Mouse (Mus musculus) neural tube, embryonic 14.5 days (tissue): ENCODE data around the gene Proser2. TPM values are rescaled to one million over a fixed set of nuclear protein-coding genes. Genes with fewer than 3 reads are reported as not detected.

Experiments
- ATAC-seq: fragments of 200-750 bp; cut with Nextera tagmentation; 2 replicates; pipeline ENCODE4 v1.8.0; 2017; ENCODE audit warnings: low read depth, mild to moderate bottlenecking, moderate TSS enrichment, moderate library complexity
- H3K27ac ChIP-seq: fragments of 300-500 bp; sonication (generic); 2 replicates; pipeline ENCODE4 v1.5.1; 2014; ENCODE audit warnings: low read depth, mild to moderate bottlenecking, control low read depth, low read length, moderate library complexity, mixed read lengths
- H3K27me3 ChIP-seq: fragments of 300-500 bp; sonication (generic); 2 replicates; pipeline ENCODE4 v1.6.1; 2014; ENCODE audit warnings: low read length; ENCODE audit not compliant: control insufficient read depth, insufficient read depth
- H3K36me3 ChIP-seq: fragments of 300-500 bp; sonication (generic); 2 replicates; pipeline ENCODE4 v1.6.1; 2014; ENCODE audit warnings: low read length, mixed read lengths; ENCODE audit not compliant: control insufficient read depth, insufficient read depth
- H3K4me1 ChIP-seq: fragments of 300-500 bp; sonication (generic); 2 replicates; pipeline ENCODE4 v1.6.1; 2014; ENCODE audit warnings: low read length; ENCODE audit not compliant: control insufficient read depth, insufficient read depth
- H3K4me2 ChIP-seq: fragments of 300-500 bp; sonication (generic); 2 replicates; pipeline ENCODE4 v1.6.1; 2014; ENCODE audit warnings: mild to moderate bottlenecking, low read depth, low read length, control low read depth
- H3K4me3 ChIP-seq: fragments of 300-500 bp; sonication (generic); 2 replicates; pipeline ENCODE4 v1.5.1; 2014; ENCODE audit warnings: low read depth, low read length, control low read depth, mixed read lengths
- H3K9ac ChIP-seq: fragments of 300-500 bp; sonication (generic); replicated peaks from 2 replicates; pipeline ENCODE4 v1.6.1; 2014; ENCODE audit warnings: low read depth, mild to moderate bottlenecking, control low read depth, low read length, mixed read lengths
- H3K9me3 ChIP-seq: fragments of 300-500 bp; sonication (generic); 2 replicates; pipeline ENCODE4 v1.6.1; 2016; ENCODE audit warnings: low read length; ENCODE audit not compliant: control insufficient read depth
- WGBS: fragments of 180-500 bp; shearing (Covaris S2); extraction: QIAGEN DNeasy Blood & Tissue Kit; methylation state at CpG from one replicate; pipeline ENCODE4 v1.1.7; 2014; 5-methylcytosine and 5-hydroxymethylcytosine counted together
- polyA plus RNA-seq: library from polyadenylated mRNA; unstranded; fragments of >200 nt; fragmentation: Nextera tagmentation; extraction: Ambion mirVana; gene quantifications from 2 replicates; pipeline ENCODE4 v1.2.1, GENCODE M21; 2014

Proser2 gene
- polyA plus RNA-seq, 1 experiment from 2014 or later: 10.9 TPM

DNA sequence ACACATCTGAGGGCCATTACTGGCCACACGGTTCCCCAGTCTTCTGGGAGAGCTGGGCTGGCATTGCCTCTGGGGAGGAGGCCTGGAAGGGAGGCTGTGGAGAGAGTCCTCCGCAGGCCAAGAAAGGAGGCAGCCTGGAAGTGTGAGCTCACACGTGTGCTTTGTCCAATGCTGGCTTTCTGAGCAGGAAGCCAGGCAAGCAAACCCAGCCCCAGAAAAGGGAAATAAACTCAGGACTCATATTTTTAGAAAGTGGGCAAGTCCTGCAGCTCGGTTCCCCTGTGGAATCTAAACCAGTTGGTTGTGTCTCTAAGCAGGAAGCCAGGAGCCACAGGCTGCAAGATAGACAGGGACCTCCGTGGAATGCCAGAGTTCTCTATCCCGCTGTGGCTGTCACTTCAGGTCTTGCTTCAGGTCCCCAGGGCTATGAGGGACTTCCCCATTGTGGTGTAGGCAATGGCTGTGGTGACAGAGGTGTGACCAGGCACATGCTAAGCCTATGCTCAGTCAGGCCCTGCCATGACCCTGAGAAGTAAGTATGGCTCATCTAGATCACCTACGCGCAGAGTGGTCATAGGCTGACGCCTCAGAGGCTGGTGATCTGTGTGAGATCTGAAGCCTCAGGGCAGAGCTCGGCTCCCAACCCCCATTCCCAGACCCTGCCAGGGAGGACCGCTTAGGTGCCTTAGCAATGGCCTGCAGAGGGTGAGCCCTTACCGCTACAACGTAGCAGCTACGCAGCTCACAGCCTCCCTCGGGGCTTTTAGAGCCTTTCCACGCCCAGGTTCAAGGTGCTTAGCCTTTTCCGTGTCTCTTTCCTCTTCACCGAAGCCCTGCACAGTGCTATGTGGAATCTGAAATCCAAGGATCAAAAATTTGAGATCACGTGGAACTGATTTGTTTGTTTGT is 44.1 kb downstream of the Proser2 start:
- ATAC-seq: no peak; the same call in 1 of the 2 replicates
- no peaks in the 10 kb centered on the region for H3K27me3 ChIP-seq

DNA sequence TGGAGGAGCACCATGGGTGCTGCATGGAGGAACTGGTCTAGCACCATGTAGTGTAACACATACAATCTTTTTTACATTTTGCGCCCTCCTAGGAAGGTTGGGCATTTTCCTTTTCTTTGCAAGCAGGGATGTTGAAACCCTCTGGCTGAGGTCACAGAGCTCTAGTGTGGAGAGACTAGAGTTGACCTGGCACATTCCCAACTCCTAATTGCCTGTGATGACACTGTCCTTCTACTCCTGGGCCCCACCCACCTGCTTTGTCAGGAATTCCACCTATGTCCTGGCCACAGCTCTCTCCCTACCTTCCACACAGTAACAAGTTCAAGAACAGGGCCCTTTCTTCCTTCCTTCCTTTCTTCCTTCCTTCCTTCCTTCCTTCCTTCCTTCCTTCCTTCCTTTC is 46.3 kb downstream of the Proser2 start:
- Histone ChIP-seq H3K27me3 (no peaks in the 10 kb centered on the region), H3K36me3 (no peaks in the 10 kb centered on the region), H3K4me2 (no peak overlapping the region), H3K4me3 (no peak overlapping the region), H3K9ac (no peak overlapping the region), H3K27ac (no peak overlapping the region), H3K4me1 (no peaks in the 10 kb centered on the region), H3K9me3 (no peaks in the 10 kb centered on the region)
- ATAC-seq: no peak
- 100% methylated on average over 1 of the region's 1 CpGs for whole genome bisulfite sequencing

More for the DNA sequence above, 44.1 kb downstream of the Proser2 start:
- 81% methylated on average over 19 of the region's 19 CpGs for WGBS
- Histone ChIP-seq H3K27ac (no peak overlapping the region), H3K4me2 (no peak overlapping the region), H3K4me3 (no peak overlapping the region), H3K9me3 (no peaks in the 10 kb centered on the region), H3K4me1 (no peaks in the 10 kb centered on the region), H3K36me3 (no peaks in the 10 kb centered on the region), H3K9ac (no peak overlapping the region)

DNA sequence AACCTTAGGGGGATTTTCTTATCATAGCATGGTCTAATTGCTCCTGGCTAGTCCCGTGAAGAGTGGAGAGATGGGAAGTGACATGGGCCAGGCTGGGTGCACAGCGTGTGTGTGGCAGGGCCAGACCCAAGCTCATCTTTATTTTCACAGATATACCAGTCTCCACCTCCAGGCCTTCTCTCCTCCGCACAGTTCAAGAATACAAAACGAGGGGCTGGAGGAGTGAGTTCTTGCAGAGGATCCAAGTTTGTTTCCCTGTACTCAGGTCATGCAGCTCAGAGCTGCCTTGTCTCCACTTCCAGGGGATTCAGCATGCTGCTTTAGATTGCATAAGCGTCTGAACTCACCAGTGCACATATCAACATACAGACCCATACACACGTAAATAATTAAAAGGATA is 47.4 kb downstream of the Proser2 start:
- no peak for ATAC-seq
- no peaks in the 10 kb centered on the region for H3K4me1 ChIP-seq
- 89% methylated on average over 6 of the region's 6 CpGs for WGBS
- H3K9ac ChIP-seq: no peak overlapping the region
- no peaks in the 10 kb centered on the region for H3K36me3 ChIP-seq
- H3K9me3 ChIP-seq: no peaks in the 10 kb centered on the region
- no peak overlapping the region for H3K4me3 ChIP-seq
- no peak overlapping the region for H3K27ac ChIP-seq
- no peak overlapping the region for H3K4me2 ChIP-seq
- H3K27me3 ChIP-seq: no peaks in the 10 kb centered on the region

DNA sequence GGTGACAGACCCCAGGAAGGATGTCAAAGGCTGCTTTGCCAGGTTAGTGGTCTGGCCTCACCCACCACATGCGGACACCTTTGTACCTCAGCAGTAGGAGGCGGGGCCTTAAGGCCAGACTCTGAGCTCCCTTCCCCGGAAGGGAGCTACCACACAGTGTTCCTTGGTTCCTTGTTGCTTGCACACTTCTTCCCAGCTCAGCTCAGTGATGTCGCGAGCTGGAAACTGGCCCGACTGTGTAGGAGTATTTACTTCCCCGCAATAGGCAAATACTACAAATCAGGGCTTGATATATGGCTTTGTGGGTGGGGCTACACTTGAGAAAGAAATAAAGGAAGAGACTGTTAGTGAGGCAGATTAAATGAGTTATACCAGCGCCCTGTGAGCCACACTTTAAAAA is 48.9 kb downstream of the Proser2 start:
- no peak for ATAC-seq
- Histone ChIP-seq H3K9me3 (no peaks in the 10 kb centered on the region), H3K4me3 (no peak overlapping the region), H3K27me3 (no peaks in the 10 kb centered on the region), H3K27ac (no peak overlapping the region), H3K9ac (no peak overlapping the region), H3K36me3 (no peaks in the 10 kb centered on the region), H3K4me2 (no peak overlapping the region), H3K4me1 (no peaks in the 10 kb centered on the region)
- 45% methylated on average over 8 of the region's 8 CpGs for WGBS

DNA sequence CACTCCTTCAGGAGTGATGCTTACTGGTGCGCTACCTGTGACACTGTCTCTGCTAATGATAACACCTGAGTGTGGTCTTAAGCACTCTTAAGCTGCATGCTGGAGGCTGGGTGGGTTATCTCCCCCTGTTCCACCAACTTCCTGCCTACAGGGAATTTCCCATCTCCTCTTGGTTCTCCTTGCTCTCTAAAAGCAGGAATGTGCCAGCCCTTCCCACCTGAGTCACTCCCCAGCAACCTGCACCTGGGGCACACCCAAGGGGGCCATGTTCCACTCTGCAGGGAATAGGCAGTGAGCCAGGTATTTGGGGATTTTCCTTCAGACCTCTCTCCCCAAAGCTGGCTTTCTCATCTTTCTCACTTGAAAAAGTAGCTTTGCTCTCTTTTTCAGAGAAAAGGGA is 50.0 kb downstream of the Proser2 start:
- H3K27me3 ChIP-seq: no peaks in the 10 kb centered on the region

DNA sequence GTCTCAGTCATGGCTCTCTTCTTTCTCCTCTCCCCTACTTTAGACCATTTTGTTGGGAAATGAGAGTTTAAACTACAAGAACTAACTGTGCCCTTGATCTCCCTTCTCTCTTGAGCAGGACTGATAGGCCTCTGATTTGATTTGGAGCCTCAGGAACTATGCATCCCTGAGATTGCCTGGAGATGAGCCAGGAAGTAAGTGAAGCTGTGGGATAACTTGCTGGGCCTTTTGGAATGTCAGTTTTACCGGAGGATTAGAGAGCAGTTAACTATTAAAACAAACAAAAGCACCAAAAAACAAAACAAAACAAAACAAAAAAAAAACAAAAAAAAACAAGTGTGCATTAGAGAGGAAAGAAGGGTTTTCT is 54.5 kb downstream of the Proser2 start:
- Histone ChIP-seq H3K4me2 (no peak overlapping the region), H3K4me3 (no peak overlapping the region), H3K27me3 (no peaks in the 10 kb centered on the region), H3K9ac (no peak overlapping the region), H3K27ac (no peak overlapping the region), H3K4me1 (no peaks in the 10 kb centered on the region), H3K9me3 (no peaks in the 10 kb centered on the region), H3K36me3 (no peaks in the 10 kb centered on the region)
- no peak for ATAC-seq
- WGBS: 35% methylated on average over 1 of the region's 1 CpGs

More for the DNA sequence above, 50.0 kb downstream of the Proser2 start:
- WGBS: 97% methylated on average over 1 of the region's 1 CpGs
- H3K27ac ChIP-seq: no peak overlapping the region
- no peak overlapping the region for H3K9ac ChIP-seq
- H3K4me2 ChIP-seq: no peak overlapping the region
- no peak overlapping the region for H3K4me3 ChIP-seq
- H3K9me3 ChIP-seq: no peaks in the 10 kb centered on the region
- no peaks in the 10 kb centered on the region for H3K36me3 ChIP-seq
- H3K4me1 ChIP-seq: no peaks in the 10 kb centered on the region
- no peak for ATAC-seq

DNA sequence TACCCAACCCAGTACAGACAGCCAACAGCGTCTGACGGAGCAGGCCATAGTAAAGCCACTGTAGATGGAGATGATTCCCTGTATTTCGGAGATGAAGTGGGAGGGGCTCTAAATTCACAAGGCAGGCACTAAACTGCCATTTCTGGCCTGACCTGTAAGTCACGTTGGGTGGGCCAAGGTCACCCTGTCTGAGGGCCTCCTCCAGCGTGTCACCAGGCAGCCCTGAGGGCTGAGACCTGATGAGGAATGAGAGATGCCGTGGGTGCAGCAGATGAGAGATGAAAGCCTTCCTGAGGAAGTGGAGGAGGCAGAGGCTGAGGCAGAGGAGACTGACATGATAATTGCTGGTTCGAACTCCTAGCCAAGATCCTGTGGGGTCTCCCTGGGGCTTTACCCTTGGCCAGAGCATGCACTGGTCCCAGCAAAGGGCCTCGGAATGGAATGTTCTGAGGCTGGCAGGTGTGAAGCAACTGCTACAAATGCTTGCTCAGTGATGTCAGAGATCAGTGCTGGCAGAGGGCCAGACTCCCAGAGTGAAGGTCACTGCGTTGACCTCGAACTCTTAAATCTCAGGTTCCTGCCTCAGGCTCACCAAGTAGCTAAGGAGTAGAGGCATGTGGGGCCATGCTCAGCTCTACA is 55.0 kb downstream of the Proser2 start:
- Histone ChIP-seq H3K9ac (no peak overlapping the region), H3K9me3 (no peaks in the 10 kb centered on the region), H3K4me2 (no peak overlapping the region), H3K27ac (no peak overlapping the region), H3K4me1 (no peaks in the 10 kb centered on the region), H3K4me3 (no peak overlapping the region), H3K36me3 (no peaks in the 10 kb centered on the region), H3K27me3 (no peaks in the 10 kb centered on the region)
- WGBS: 63% methylated on average over 10 of the region's 10 CpGs
- peak; percentile 52 for ATAC-seq

DNA sequence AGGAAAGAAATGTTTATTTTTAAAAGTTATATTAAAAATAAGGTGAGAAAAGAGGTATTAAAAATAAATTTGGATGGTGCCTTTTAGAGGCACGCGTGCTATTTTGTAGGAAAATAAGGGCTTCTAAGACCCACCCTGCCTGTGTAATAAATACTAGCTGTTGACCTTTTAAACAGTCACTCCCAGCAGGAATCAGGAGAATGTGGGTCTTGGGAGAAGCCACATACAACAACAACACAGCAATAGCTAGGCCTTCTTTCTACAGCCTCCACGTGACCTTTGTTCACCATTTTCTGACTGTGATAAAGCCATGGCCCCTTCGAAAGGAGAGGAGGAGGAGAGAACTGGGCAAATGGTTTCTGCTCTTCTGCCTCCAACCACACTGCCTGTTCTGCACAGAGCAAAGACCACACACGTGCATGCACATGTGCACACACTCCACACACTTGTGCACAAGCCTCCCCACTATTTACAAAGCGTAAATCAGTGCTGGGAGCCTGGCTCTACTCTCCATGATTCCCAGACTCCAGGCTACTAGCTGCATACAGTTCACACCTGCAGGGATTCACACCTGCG is 57.2 kb downstream of the Proser2 start:
- no peak overlapping the region for H3K4me2 ChIP-seq
- no peaks in the 10 kb centered on the region for H3K9me3 ChIP-seq
- H3K36me3 ChIP-seq: no peaks in the 10 kb centered on the region
- 72% methylated on average over 7 of the region's 7 CpGs for WGBS
- no peaks in the 10 kb centered on the region for H3K27me3 ChIP-seq
- no peak for ATAC-seq
- H3K4me1 ChIP-seq: no peaks in the 10 kb centered on the region
- H3K4me3 ChIP-seq: no peak overlapping the region
- no peak overlapping the region for H3K27ac ChIP-seq
- H3K9ac ChIP-seq: no peak overlapping the region
